Mouse (Mus musculus) embryonic facial prominence, embryonic 13.5 days (tissue): ENCODE measurements around the gene Gm18596. TPM values are rescaled to one million over a fixed set of nuclear protein-coding genes. Genes with fewer than 3 reads are reported as not detected.
"Not testable (repeated sequence)": the region's sequence is repeated elsewhere in the genome, so short reads cannot be mapped to it uniquely, and the experiment has no call there.

Experiments used
- ATAC-seq: fragments of 200-750 bp; cut with Nextera tagmentation; 2 replicates; pipeline ENCODE4 v1.8.0; 2017; ENCODE audit warnings: low read depth; ENCODE audit not compliant: insufficient number of reproducible peaks, insufficient read depth, low FRiP score, low TSS enrichment
- H3K27ac ChIP-seq: fragments of 300-500 bp; sonication (generic); 2 replicates; pipeline ENCODE4 v1.5.1; 2015; ENCODE audit warnings: moderate library complexity, mild to moderate bottlenecking, inconsistent platforms
- H3K27me3 ChIP-seq: fragments of 300-500 bp; sonication (generic); 2 replicates; pipeline ENCODE4 v1.6.1; 2015; ENCODE audit warnings: mild to moderate bottlenecking, inconsistent platforms
- H3K36me3 ChIP-seq: fragments of 300-500 bp; sonication (generic); 2 replicates; pipeline ENCODE4 v1.6.1; 2015; ENCODE audit warnings: mild to moderate bottlenecking, inconsistent platforms
- H3K4me1 ChIP-seq: fragments of 300-500 bp; sonication (generic); 2 replicates; pipeline ENCODE4 v1.6.1; 2015; ENCODE audit warnings: inconsistent platforms
- H3K4me2 ChIP-seq: fragments of 300-500 bp; sonication (generic); 2 replicates; pipeline ENCODE4 v1.6.1; 2015; ENCODE audit warnings: moderate library complexity, mild to moderate bottlenecking, inconsistent platforms
- H3K4me3 ChIP-seq: fragments of 300-500 bp; sonication (generic); 2 replicates; pipeline ENCODE4 v1.5.1; 2015; ENCODE audit warnings: mild to moderate bottlenecking, inconsistent platforms
- H3K9ac ChIP-seq: fragments of 300-500 bp; sonication (generic); 2 replicates; pipeline ENCODE4 v1.6.1; 2015; ENCODE audit warnings: mild to moderate bottlenecking, inconsistent platforms
- H3K9me3 ChIP-seq: fragments of 300-500 bp; sonication (generic); 2 replicates; pipeline ENCODE4 v1.6.1; 2016; ENCODE audit warnings: inconsistent platforms
- WGBS: fragments of 180-500 bp; shearing (Covaris S2); methylation state at CpG from one replicate; pipeline ENCODE4 v1.1.7; 2015; ENCODE audit warnings: mixed read lengths; 5-methylcytosine and 5-hydroxymethylcytosine counted together
- polyA plus RNA-seq: library from polyadenylated mRNA; unstranded; fragments of >200 nt; fragmentation: Nextera tagmentation; extraction: Ambion mirVana; gene quantifications from 2 replicates; pipeline ENCODE4 v1.2.1, GENCODE M21; 2015

Gm18596 gene
- not detected in 2 replicates for polyA plus RNA-seq

DNA sequence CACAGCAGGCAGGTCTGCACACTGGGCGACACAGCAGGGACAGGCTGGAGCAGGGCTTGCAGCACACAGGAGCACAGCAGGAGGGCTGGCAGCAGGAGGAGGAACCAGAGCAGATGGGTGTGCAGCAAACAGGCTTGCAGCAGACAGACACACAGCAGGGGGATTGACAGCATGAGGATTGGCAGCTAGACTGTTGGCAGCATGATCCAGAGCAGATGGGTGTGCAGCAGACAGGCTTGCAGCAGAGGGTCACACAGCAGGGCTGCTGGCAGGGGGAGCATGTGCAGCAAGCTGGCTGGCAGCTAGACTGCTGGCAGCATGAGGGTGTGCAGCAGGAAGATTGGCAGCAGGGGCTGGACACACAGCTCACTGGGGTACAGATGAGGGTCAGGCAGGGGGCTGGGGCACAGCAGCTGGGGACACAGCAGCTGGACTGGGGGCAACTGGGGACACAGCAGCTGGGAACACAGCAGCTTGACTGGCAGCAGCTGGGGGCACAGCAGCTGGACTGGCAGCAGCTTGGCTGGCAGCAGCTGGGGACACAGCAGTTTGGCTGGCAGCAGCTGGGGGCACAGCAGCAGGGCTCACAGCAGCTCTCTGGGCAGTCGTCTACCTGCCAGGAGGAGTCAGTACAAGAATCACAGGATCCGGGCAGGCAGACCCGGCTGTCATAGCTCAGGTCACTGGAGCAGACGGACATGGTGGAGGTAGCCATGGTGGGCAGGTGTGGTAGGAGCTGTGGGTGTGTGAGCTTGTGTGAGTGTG, at the start of gene Gm18596:
TSS of gene Gm18596 (minus strand) at position 715 of the 765 bp plus-strand sequence.
- H3K9me3 ChIP-seq, H3K27ac ChIP-seq, ATAC-seq, H3K4me3 ChIP-seq, H3K4me1 ChIP-seq, H3K4me2 ChIP-seq, H3K9ac ChIP-seq, H3K36me3 ChIP-seq, H3K27me3 ChIP-seq: not testable (repeated sequence)
- WGBS: 50% methylated on average over 5 of the region's 5 CpGs

DNA sequence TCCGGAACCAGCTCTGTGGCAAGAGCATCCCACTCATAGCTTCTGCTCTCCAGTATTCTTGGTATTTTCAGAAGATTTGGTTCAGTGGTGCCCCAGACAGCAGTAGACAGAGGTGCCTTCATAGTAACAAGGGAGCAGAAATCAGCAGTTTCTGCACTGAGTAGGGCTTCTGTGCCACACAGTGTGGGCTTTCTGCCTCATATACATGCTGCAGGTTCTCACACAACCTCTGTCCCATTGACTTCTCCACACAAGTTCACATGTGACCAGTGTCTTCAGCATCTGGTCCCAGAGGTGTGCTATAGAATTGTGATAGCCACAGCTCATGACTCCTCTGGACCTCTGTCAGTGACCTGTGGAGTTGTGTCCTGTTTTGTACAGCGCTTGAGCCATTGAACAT, 46.2 kb upstream of the Gm18596 start:
- Histone ChIP-seq H3K27ac (no peak overlapping the region), H3K27me3 (no peaks in the 10 kb centered on the region), H3K4me1 (no peaks in the 10 kb centered on the region), H3K9me3 (no peaks in the 10 kb centered on the region), H3K4me2 (no peak overlapping the region), H3K36me3 (no peaks in the 10 kb centered on the region), H3K4me3 (no peak overlapping the region), H3K9ac (no peak overlapping the region)
- 79% methylated on average over 2 of the region's 2 CpGs for WGBS
- no peak for ATAC-seq

DNA sequence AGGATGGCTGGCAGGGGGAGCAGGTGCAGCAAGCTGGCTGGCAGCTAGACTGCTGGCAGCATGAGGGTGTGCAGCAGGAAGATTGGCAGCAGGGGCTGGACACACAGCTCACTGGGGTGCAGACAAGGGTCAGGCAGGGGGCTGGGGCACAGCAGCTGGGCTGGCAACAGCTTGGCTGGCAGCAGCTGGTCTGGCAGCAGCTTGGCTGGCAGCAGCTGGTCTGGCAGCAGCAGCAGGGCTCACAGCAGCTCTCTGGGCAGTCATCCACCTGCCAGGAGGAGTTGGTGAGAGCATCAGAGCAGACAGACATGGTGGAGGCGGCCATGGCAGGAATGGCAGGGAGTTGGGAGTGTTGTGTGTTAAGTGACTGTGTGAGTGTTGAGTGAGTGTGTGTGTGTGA, 45.4 kb upstream of the Gm18596 start, which contains the start of gene Gm7137:
TSS of gene Gm7137 (minus strand) at position 325 of the 400 bp plus-strand sequence.
- H3K27me3 ChIP-seq, H3K9ac ChIP-seq, ATAC-seq, H3K4me2 ChIP-seq, H3K9me3 ChIP-seq, H3K36me3 ChIP-seq, H3K4me1 ChIP-seq, H3K4me3 ChIP-seq, H3K27ac ChIP-seq: not testable (repeated sequence)
- 50% methylated on average over 1 of the region's 1 CpGs for WGBS

DNA sequence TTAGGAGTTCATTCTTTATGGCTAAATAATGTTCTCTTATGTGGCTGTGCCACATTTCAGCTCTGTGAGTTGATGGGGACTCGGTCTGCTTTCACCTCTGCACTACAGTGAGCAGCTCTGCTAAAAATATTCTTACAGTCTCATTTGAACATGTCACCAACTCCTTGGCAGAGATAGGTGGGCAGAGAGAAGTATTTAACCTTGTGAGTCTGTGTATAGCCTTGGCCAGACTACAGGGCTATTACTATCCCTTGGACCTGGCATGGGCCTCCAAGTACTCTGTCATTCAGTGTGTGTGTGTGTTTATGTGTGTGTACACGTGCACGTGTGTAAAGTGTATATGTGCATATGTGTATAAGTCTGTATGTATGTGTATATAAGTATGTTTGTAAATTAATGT, 41.0 kb upstream of the Gm18596 start:
- not testable (repeated sequence) for H3K9me3 ChIP-seq

GRCm38 (mm10) chr10:77782442-77782841, 40.0 kb upstream of the Gm18596 start, which contains the start of gene Gm3250:
Gene Gm3250 (minus strand): TSS chr10:77782542.
- H3K9me3 ChIP-seq, H3K9ac ChIP-seq, H3K4me1 ChIP-seq, H3K36me3 ChIP-seq, ATAC-seq, H3K27me3 ChIP-seq, H3K4me3 ChIP-seq, H3K4me2 ChIP-seq, H3K27ac ChIP-seq: not testable (repeated sequence)
- WGBS: 60% methylated on average over 1 of the region's 1 CpGs

More for the DNA sequence above, 41.0 kb upstream of the Gm18596 start:
- H3K27ac ChIP-seq, H3K27me3 ChIP-seq, H3K9ac ChIP-seq, H3K4me2 ChIP-seq, H3K36me3 ChIP-seq, H3K4me3 ChIP-seq, H3K4me1 ChIP-seq, ATAC-seq: not testable (repeated sequence)
- WGBS: 78% methylated on average over 3 of the region's 3 CpGs

DNA sequence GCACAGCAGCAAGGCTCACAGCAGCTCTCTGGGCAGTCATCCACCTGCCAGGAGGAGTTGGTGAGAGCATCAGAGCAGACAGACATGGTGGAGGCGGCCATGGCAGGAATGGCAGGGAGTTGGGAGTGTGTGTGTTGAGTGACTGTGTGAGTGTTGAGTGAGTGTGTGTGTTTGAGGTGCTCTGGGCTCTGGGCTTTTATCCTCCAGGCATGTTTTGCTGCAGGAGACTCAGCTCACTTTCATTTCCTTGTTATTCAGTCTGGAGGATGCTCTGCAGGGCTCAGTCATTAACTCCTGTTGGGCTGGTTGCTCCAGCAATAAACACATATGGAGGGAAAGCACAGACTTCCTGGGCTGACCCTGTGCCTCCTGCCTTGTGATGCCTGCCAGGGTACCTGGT, 34.4 kb upstream of the Gm18596 start, which contains the start of gene Gm7138:
TSS of gene Gm7138 (minus strand) at position 101 of the 400 bp plus-strand sequence.
- H3K27me3 ChIP-seq, H3K9me3 ChIP-seq, H3K36me3 ChIP-seq, H3K4me1 ChIP-seq, H3K4me3 ChIP-seq, H3K27ac ChIP-seq, ATAC-seq, H3K9ac ChIP-seq, H3K4me2 ChIP-seq: not testable (repeated sequence)
- WGBS: 47% methylated on average over 1 of the region's 1 CpGs

GRCm38 (mm10) chr10:77772142-77772541, 29.7 kb upstream of the Gm18596 start:
- not testable (repeated sequence) for H3K9me3 ChIP-seq, H3K4me3 ChIP-seq, H3K36me3 ChIP-seq, H3K27ac ChIP-seq, H3K4me1 ChIP-seq, H3K27me3 ChIP-seq, H3K4me2 ChIP-seq, H3K9ac ChIP-seq, ATAC-seq
- WGBS: 87% methylated on average over 3 of the region's 3 CpGs

DNA sequence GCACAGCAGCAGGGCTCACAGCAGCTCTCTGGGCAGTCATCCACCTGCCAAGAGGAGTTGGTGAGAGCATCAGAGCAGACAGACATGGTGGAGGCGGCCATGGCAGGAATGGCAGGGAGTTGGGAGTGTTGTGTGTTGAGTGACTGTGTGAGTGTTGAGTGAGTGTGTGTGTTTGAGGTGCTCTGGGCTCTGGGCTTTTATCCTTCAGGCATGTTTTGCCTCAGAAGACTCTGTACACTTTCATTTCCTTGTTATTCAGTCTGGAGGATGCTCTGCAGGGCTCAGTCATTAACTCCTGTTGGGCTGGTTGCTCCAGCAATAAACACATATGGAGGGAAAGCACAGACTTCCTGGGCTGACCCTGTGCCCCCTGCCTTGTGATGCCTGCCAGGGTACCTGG, 28.8 kb upstream of the Gm18596 start, which contains the start of gene Gm3238:
TSS of gene Gm3238 (minus strand) at position 101 of the 400 bp plus-strand sequence.
- WGBS: 70% methylated on average over 1 of the region's 1 CpGs
- not testable (repeated sequence) for ATAC-seq

GRCm38 (mm10) chr10:77769727-77770126, 27.3 kb upstream of the Gm18596 start:
- WGBS: 65% methylated on average over 1 of the region's 1 CpGs
- H3K4me2 ChIP-seq: no peak overlapping the region
- no peaks in the 10 kb centered on the region for H3K9me3 ChIP-seq
- H3K27ac ChIP-seq: no peak overlapping the region
- H3K27me3 ChIP-seq: no peaks in the 10 kb centered on the region
- H3K9ac ChIP-seq: no peak overlapping the region
- no peaks in the 10 kb centered on the region for H3K4me1 ChIP-seq
- no peak overlapping the region for H3K4me3 ChIP-seq
- no peak for ATAC-seq
- no peaks in the 10 kb centered on the region for H3K36me3 ChIP-seq

More for the DNA sequence above, 28.8 kb upstream of the Gm18596 start, which contains the start of gene Gm3238:
- not testable (repeated sequence) for H3K27ac ChIP-seq, H3K9me3 ChIP-seq, H3K4me3 ChIP-seq, H3K27me3 ChIP-seq, H3K9ac ChIP-seq, H3K4me1 ChIP-seq, H3K36me3 ChIP-seq, H3K4me2 ChIP-seq

DNA sequence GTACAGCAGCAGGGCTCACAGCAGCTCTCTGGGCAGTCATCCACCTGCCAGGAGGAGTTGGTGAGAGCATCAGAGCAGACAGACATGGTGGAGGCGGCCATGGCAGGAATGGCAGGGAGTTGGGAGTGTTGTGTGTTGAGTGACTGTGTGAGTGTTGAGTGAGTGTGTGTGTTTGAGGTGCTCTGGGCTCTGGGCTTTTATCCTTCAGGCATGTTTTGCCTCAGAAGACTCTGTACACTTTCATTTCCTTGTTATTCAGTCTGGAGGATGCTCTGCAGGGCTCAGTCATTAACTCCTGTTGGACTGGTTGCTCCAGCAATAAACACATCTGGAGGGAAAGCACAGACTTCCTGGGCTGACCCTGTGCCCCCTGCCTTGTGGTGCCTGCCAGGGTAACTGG, 17.1 kb upstream of the Gm18596 start, which contains the start of gene Gm3233:
TSS of gene Gm3233 (minus strand) at position 101 of the 400 bp plus-strand sequence.
- not testable (repeated sequence) for H3K9me3 ChIP-seq, H3K4me3 ChIP-seq, ATAC-seq, H3K4me2 ChIP-seq, H3K27me3 ChIP-seq, H3K36me3 ChIP-seq, H3K27ac ChIP-seq, H3K4me1 ChIP-seq, H3K9ac ChIP-seq
- WGBS: 80% methylated on average over 1 of the region's 1 CpGs

DNA sequence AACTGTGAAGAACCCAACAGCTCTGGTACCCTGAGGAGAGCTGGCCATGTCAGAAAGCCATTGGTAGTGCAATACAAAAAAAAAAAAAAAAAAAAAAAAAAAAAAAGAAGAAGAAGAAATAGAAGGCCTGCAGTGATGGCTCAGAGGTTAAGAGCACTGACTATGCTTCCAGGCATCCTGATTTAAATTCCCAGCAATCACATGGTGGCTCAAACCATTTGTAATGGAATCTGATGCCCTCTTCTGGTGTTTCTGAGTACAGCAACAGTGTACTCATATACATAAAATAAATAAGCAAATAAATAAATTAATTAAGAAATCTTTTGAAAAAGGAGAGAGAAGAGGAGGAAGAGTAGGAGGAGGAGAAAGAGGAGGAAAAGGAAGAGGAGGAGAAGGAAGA, 11.0 kb upstream of the Gm18596 start:
- no peak for ATAC-seq
- H3K4me2 ChIP-seq: no peak overlapping the region
- no peaks in the 10 kb centered on the region for H3K4me1 ChIP-seq
- no peaks in the 10 kb centered on the region for H3K27me3 ChIP-seq
- no peak overlapping the region for H3K4me3 ChIP-seq
- H3K36me3 ChIP-seq: no peaks in the 10 kb centered on the region
- H3K9me3 ChIP-seq: no peaks in the 10 kb centered on the region
- no peak overlapping the region for H3K9ac ChIP-seq
- no peak overlapping the region for H3K27ac ChIP-seq

GRCm38 (mm10) chr10:77752312-77752711, 9.9 kb upstream of the Gm18596 start:
- not testable (repeated sequence) for H3K36me3 ChIP-seq, ATAC-seq, H3K27ac ChIP-seq, H3K4me1 ChIP-seq, H3K27me3 ChIP-seq, H3K9me3 ChIP-seq, H3K9ac ChIP-seq, H3K4me2 ChIP-seq, H3K4me3 ChIP-seq
- 64% methylated on average over 3 of the region's 3 CpGs for WGBS
